In genomic region chr3:122629580-122629979, GRCm38 (mm10) we compare ENCODE assay signal across 8 mouse cellular contexts. TPM values are rescaled to one million over a fixed set of nuclear protein-coding genes. Genes with fewer than 3 reads are reported as not detected.
DNase-seq lines count a peak whose midpoint lies in the region; ATAC-seq and TF ChIP-seq lines count a peak whose summit lies in the region.

No protein-coding gene starts in this region.

- no peaks in the 10 kb centered on the region for H3K36me3 ChIP-seq in E14TG2a.4 (ENCODE audit: insufficient read depth, low read length)
- H3K36me3 ChIP-seq in embryonic facial prominence, embryonic 14.5 days (ENCODE audit: control insufficient read depth, insufficient read depth, low read length) = no peaks in the 10 kb centered on the region
- no peaks in the 10 kb centered on the region for H3K36me3 ChIP-seq in hindbrain, embryonic 14.5 days (replicated peaks; ENCODE audit: control insufficient read depth, insufficient read depth)
- no peaks in the 10 kb centered on the region for H3K36me3 ChIP-seq in liver, embryonic 11.5 days (ENCODE audit: control insufficient read depth, insufficient read depth, low read length)
- H3K36me3 ChIP-seq in midbrain, postnatal 0 days (ENCODE audit: insufficient read depth, low read length) = no peaks in the 10 kb centered on the region

- H3K9me3 ChIP-seq in E14TG2a.4 (ENCODE audit: low read length) = no peaks in the 10 kb centered on the region
- H3K9me3 ChIP-seq in embryonic facial prominence, embryonic 14.5 days (ENCODE audit: control insufficient read depth, low read length) = no peaks in the 10 kb centered on the region
- H3K9me3 ChIP-seq in hindbrain, embryonic 14.5 days (ENCODE audit: control insufficient read depth, low read length) = no peaks in the 10 kb centered on the region
- no peaks in the 10 kb centered on the region for H3K9me3 ChIP-seq in liver, embryonic 11.5 days (ENCODE audit: control insufficient read depth, low read length)
- no peaks in the 10 kb centered on the region for H3K9me3 ChIP-seq in midbrain, postnatal 0 days (ENCODE audit: low read length)

- TF ChIP-seq CTCF in E14TG2a.4 (conservative IDR thresholded peaks at IDR 0.05; ENCODE audit: low read length) = no peak
- TF ChIP-seq CTCF in midbrain, postnatal 0 days (IDR thresholded peaks at IDR 0.05) = no peak

- H3K27ac ChIP-seq in embryonic facial prominence, embryonic 14.5 days (replicated peaks; ENCODE audit: low read depth, low read length) = no peak overlapping the region
- H3K27ac ChIP-seq in hindbrain, embryonic 14.5 days = no peak overlapping the region
- H3K27ac ChIP-seq in liver, embryonic 11.5 days (ENCODE audit: low read depth, low read length) = no peak overlapping the region
- H3K27ac ChIP-seq in midbrain, postnatal 0 days (ENCODE audit: low read depth, low read length) = no peak overlapping the region

- ATAC-seq in embryonic facial prominence, embryonic 14.5 days (ENCODE audit: low read depth) = 0 out of 2 replicates have a peak, but pooled peaks have one; percentile 10
- no peak for ATAC-seq in hindbrain, embryonic 14.5 days (ENCODE audit: low FRiP score)
- peak; percentile 71 for ATAC-seq in liver, embryonic 11.5 days (replicated peaks; ENCODE audit: low FRiP score)
- ATAC-seq in midbrain, postnatal 0 days (ENCODE audit: low FRiP score) = no peak

- no peak overlapping the region for H3K9ac ChIP-seq in embryonic facial prominence, embryonic 14.5 days (ENCODE audit: low read depth, low read length)
- no peak overlapping the region for H3K9ac ChIP-seq in hindbrain, embryonic 14.5 days
- H3K9ac ChIP-seq in liver, embryonic 11.5 days (ENCODE audit: low read depth, low read length) = no peak overlapping the region
- H3K9ac ChIP-seq in midbrain, postnatal 0 days (replicated peaks; ENCODE audit: low read length, poor library complexity, severe bottlenecking) = no peak overlapping the region

- peak; percentile 41 for DNase-seq in embryonic facial prominence, embryonic 14.5 days (ENCODE audit: low spot score)
- DNase-seq in hindbrain, embryonic 14.5 days (ENCODE audit: low spot score) = no peak
- DNase-seq in liver, embryonic 11.5 days (ENCODE audit: low spot score) = no peak
- no peak for DNase-seq in midbrain, postnatal 0 days (ENCODE audit: low spot score)
- DNase-seq in thymus, postnatal 36 days = no peak
- DNase-seq in right cerebral cortex, postnatal 36 days (ENCODE audit: low spot score in 2 of 2) = no peak
- DNase-seq in spleen, adult 18-20 months = no peak

- no peaks in the 10 kb centered on the region for H3K27me3 ChIP-seq in E14TG2a.4 (ENCODE audit: insufficient read depth, low read length)
- H3K27me3 ChIP-seq in embryonic facial prominence, embryonic 14.5 days (replicated peaks; ENCODE audit: control insufficient read depth, insufficient read depth, low read length) = no peaks in the 10 kb centered on the region
- H3K27me3 ChIP-seq in hindbrain, embryonic 14.5 days (ENCODE audit: control insufficient read depth, insufficient read depth, low read length) = no peaks in the 10 kb centered on the region
- no peaks in the 10 kb centered on the region for H3K27me3 ChIP-seq in liver, embryonic 11.5 days (replicated peaks; ENCODE audit: control insufficient read depth, insufficient read depth, low read length)
- no peaks in the 10 kb centered on the region for H3K27me3 ChIP-seq in midbrain, postnatal 0 days (ENCODE audit: insufficient read depth, low read length)

- H3K4me3 ChIP-seq in E14TG2a.4 (replicated peaks; ENCODE audit: low read length) = peak overlapping the region; percentile 70
- H3K4me3 ChIP-seq in embryonic facial prominence, embryonic 14.5 days (ENCODE audit: low read depth, low read length) = peak overlapping the region; percentile 3
- H3K4me3 ChIP-seq in hindbrain, embryonic 14.5 days (replicated peaks; ENCODE audit: low read length) = no peak overlapping the region
- H3K4me3 ChIP-seq in liver, embryonic 11.5 days (ENCODE audit: low read depth, low read length) = peak overlapping the region; percentile 31
- no peak overlapping the region for H3K4me3 ChIP-seq in midbrain, postnatal 0 days (ENCODE audit: low read depth, low read length)

- peaks cover 57% of the 10 kb centered on the region for H3K4me1 ChIP-seq in E14TG2a.4 (replicated peaks; ENCODE audit: low read depth, low read length)
- no peaks in the 10 kb centered on the region for H3K4me1 ChIP-seq in embryonic facial prominence, embryonic 14.5 days (ENCODE audit: control insufficient read depth, insufficient read depth, low read length)
- H3K4me1 ChIP-seq in hindbrain, embryonic 14.5 days (replicated peaks; ENCODE audit: control insufficient read depth, insufficient read depth, low read length) = no peaks in the 10 kb centered on the region
- H3K4me1 ChIP-seq in liver, embryonic 11.5 days (replicated peaks; ENCODE audit: control insufficient read depth, insufficient read depth, low read length) = peaks cover 2% of the 10 kb centered on the region; the same call in 1 of the 2 replicates
- no peaks in the 10 kb centered on the region for H3K4me1 ChIP-seq in midbrain, postnatal 0 days (ENCODE audit: insufficient read depth, low read length)

- peak overlapping the region; percentile 40 for H3K4me2 ChIP-seq in embryonic facial prominence, embryonic 14.5 days (ENCODE audit: low read depth, low read length)
- peak overlapping the region; percentile 12; the same call in 1 of the 2 replicates for H3K4me2 ChIP-seq in hindbrain, embryonic 14.5 days (replicated peaks)
- H3K4me2 ChIP-seq in liver, embryonic 11.5 days = peak overlapping the region; percentile 62
- 0 out of 2 replicates have a peak overlapping the region, but pooled peaks have one; percentile 20 for H3K4me2 ChIP-seq in midbrain, postnatal 0 days (ENCODE audit: low read depth, low read length, poor library complexity, severe bottlenecking)

- 11% methylated on average over 13 of the region's 13 CpGs for whole genome bisulfite sequencing in embryonic facial prominence, embryonic 14.5 days
- WGBS in hindbrain, embryonic 14.5 days = 16% methylated on average over 13 of the region's 13 CpGs
- 6% methylated on average over 13 of the region's 13 CpGs for WGBS in liver, embryonic 11.5 days
- WGBS in midbrain, postnatal 0 days = 9% methylated on average over 13 of the region's 13 CpGs

RNA-seq across cellular contexts. Expression of gene Fnbp1l, which starts 10.1 kb away (rescaled TPM):
- polyA plus RNA-seq in embryonic facial prominence, embryonic 14.5 days (2014; fragmentation: Nextera tagmentation; extraction: Ambion mirVana) = 36.8 and 44.6 TPM in 2 replicates
- 201 and 209 TPM in 2 replicates for polyA plus RNA-seq in hindbrain, embryonic 14.5 days (2014; fragmentation: Nextera tagmentation; extraction: Ambion mirVana)
- polyA plus RNA-seq in liver, embryonic 11.5 days (2014; fragmentation: Nextera tagmentation; extraction: Ambion mirVana) = 16.6 and 17.5 TPM in 2 replicates
- 135 and 179 TPM in 2 replicates for total RNA-seq in midbrain, postnatal 0 days (2014; rRNA removed)
- 182 and 209 TPM in 2 replicates for polyA plus RNA-seq in midbrain, postnatal 0 days (2015; fragmentation: Nextera tagmentation; extraction: Ambion mirVana)

Comparison
In these comparisons a context has a peak if more than half of its experiments do, and no peak if none do; other contexts are left out.
1. H3K4me3 ChIP-seq: peak in E14TG2a.4 (single experiment), embryonic facial prominence, embryonic 14.5 days (single experiment) and liver, embryonic 11.5 days (single experiment); none in hindbrain, embryonic 14.5 days (single experiment) and midbrain, postnatal 0 days (single experiment).
2. ATAC-seq: peak in embryonic facial prominence, embryonic 14.5 days (single experiment) and liver, embryonic 11.5 days (single experiment); none in hindbrain, embryonic 14.5 days (single experiment) and midbrain, postnatal 0 days (single experiment).
3. H3K4me2 ChIP-seq: peak in every context shown above with its lines; median percentile 62 in liver, embryonic 11.5 days; 40 in embryonic facial prominence, embryonic 14.5 days; 20 in midbrain, postnatal 0 days; 12 in hindbrain, embryonic 14.5 days.